Mouse (Mus musculus) liver, embryonic 14.5 days (tissue): ENCODE measurements around the gene Tubg1.

Experiments used
- CTCF ChIP-seq: IDR thresholded peaks from 2 replicates; pipeline ENCODE4 v1.5.1; 2016; ENCODE audit warnings: antibody characterized with exemption, low read depth, control low read depth
- EP300 ChIP-seq: IDR thresholded peaks from 2 replicates; pipeline ENCODE4 v1.6.1; 2016; ENCODE audit warnings: antibody characterized with exemption, low read depth

GRCm38 (mm10) chr11:101087682-101088055 lies 32.1 kb upstream of the Tubg1 start:
- TF ChIP-seq CTCF (no peak), EP300 (no peak)
